Mouse (Mus musculus) ES-Bruce4 (cell line): Measurements from ENCODE around the gene Gramd1b. TPM values are rescaled to one million over a fixed set of nuclear protein-coding genes. Genes with fewer than 3 reads are reported as not detected.

ENCODE experiments used
- H3K27ac ChIP-seq: 2 replicates; pipeline ENCODE4 v1.5.1; 2012; ENCODE audit warnings: low read length, inconsistent platforms; ENCODE audit not compliant: insufficient read depth
- H3K27me3 ChIP-seq: 2 replicates; pipeline ENCODE4 v1.6.1; 2012; ENCODE audit warnings: mild to moderate bottlenecking, low read length, inconsistent platforms; ENCODE audit not compliant: control insufficient read depth, poor library complexity, insufficient read depth, severe bottlenecking
- H3K36me3 ChIP-seq: 2 replicates; pipeline ENCODE4 v1.6.1; 2012; ENCODE audit warnings: inconsistent platforms, mild to moderate bottlenecking, low read length, moderate library complexity; ENCODE audit not compliant: control insufficient read depth, poor library complexity, insufficient read depth, severe bottlenecking
- H3K4me1 ChIP-seq: one replicate; pipeline ENCODE4 v1.8.1; 2011; ENCODE audit warnings: low read length; ENCODE audit not compliant: control insufficient read depth, insufficient read depth
- H3K4me3 ChIP-seq: 2 replicates; pipeline ENCODE4 v1.5.1; 2011; ENCODE audit warnings: low read depth, mild to moderate bottlenecking, low read length
- H3K9ac ChIP-seq: 2 replicates; pipeline ENCODE4 v1.6.1; 2012; ENCODE audit warnings: low read depth, mild to moderate bottlenecking, inconsistent platforms; ENCODE audit not compliant: poor library complexity, severe bottlenecking
- H3K9me3 ChIP-seq: replicated peaks from 2 replicates; pipeline ENCODE4 v1.6.1; 2012; ENCODE audit warnings: mild to moderate bottlenecking, low read length, inconsistent platforms; ENCODE audit not compliant: control insufficient read depth, poor library complexity, insufficient read depth, severe bottlenecking
- CTCF ChIP-seq: IDR thresholded peaks from one replicate; pipeline ENCODE4 v1.8.1; 2011; ENCODE audit warnings: low read depth, low read length
- EP300 ChIP-seq: IDR thresholded peaks from 2 replicates; pipeline ENCODE4 v1.6.1; 2011; ENCODE audit warnings: low read depth, low read length; ENCODE audit not compliant: insufficient read depth
- POLR2A ChIP-seq: IDR thresholded peaks from one replicate; pipeline ENCODE4 v1.8.1; 2011; ENCODE audit warnings: low read length; ENCODE audit not compliant: insufficient read depth
- polyA plus RNA-seq: library from polyadenylated mRNA; stranded (reverse); fragments of >200 nt; gene quantifications from 2 replicates; pipeline ENCODE4 v1.2.4, GENCODE M21; 2011; ENCODE audit warnings: low read depth; ENCODE audit not compliant: missing spikeins, insufficient read depth, insufficient read length

Gene Gramd1b
- polyA plus RNA-seq, 1 experiment = 14.2 TPM

- Histone ChIP-seq H3K36me3 (no peaks in the 10 kb centered on the region), H3K4me1 (no peaks in the 10 kb centered on the region), H3K27ac (no peak overlapping the region)
Measured at GRCm38 (mm10) chr9:40374533-40374971, 156.6 kb downstream of the Gramd1b start.

GRCm38 (mm10) chr9:40374052-40374451 is 157.1 kb downstream of the Gramd1b start:
- Histone ChIP-seq H3K27ac (no peak overlapping the region), H3K27me3 (no peaks in the 10 kb centered on the region), H3K4me1 (no peaks in the 10 kb centered on the region), H3K9ac (no peak overlapping the region), H3K36me3 (no peaks in the 10 kb centered on the region), H3K4me3 (no peak overlapping the region), H3K9me3 (no peaks in the 10 kb centered on the region)
- TF ChIP-seq CTCF (no peak), EP300 (no peak), POLR2A (no peak)

More at GRCm38 (mm10) chr9:40374533-40374971, 156.6 kb downstream of the Gramd1b start:
- Histone ChIP-seq H3K27me3 (no peaks in the 10 kb centered on the region), H3K9me3 (no peaks in the 10 kb centered on the region), H3K9ac (no peak overlapping the region), H3K4me3 (no peak overlapping the region)
- TF ChIP-seq EP300 = no peak
- TF ChIP-seq POLR2A = no peak
- TF ChIP-seq CTCF = no peak

- Histone ChIP-seq H3K36me3 (no peaks in the 10 kb centered on the region), H3K4me3 (no peak overlapping the region), H3K27ac (no peak overlapping the region), H3K27me3 (no peaks in the 10 kb centered on the region), H3K9ac (no peak overlapping the region), H3K4me1 (no peaks in the 10 kb centered on the region), H3K9me3 (no peaks in the 10 kb centered on the region)
- TF ChIP-seq EP300 (no peak), POLR2A (no peak), CTCF (no peak)
Measured at GRCm38 (mm10) chr9:40370151-40370550, 161.0 kb downstream of the Gramd1b start.

DNA sequence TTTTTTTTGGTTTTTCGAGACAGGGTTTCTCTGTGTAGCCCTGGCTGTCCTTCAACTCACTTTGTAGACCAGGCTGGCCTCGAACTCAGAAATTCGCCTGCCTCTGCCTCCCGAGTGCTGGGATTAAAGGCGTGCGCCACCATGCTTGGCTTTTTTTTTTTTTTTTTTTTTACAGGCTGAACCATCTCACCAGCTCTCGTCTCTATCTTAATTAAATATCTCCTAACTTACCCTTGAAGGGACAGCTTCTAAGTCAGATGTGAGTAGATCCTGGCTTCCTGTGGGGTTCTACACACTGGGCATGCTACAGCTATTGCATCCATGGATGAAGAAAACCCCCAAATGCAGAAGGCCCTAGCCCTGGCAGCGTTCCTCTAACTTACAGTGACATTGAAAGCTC is 164.4 kb downstream of the Gramd1b start:
- H3K4me3 ChIP-seq = no peak overlapping the region
- TF ChIP-seq CTCF (no peak), POLR2A (no peak), EP300 (no peak)
- no peaks in the 10 kb centered on the region for H3K36me3 ChIP-seq
- H3K9ac ChIP-seq = no peak overlapping the region
- H3K27ac ChIP-seq = no peak overlapping the region
- H3K9me3 ChIP-seq = no peaks in the 10 kb centered on the region
- H3K4me1 ChIP-seq = no peaks in the 10 kb centered on the region
- H3K27me3 ChIP-seq = no peaks in the 10 kb centered on the region

- H3K9ac ChIP-seq = no peak overlapping the region
- no peaks in the 10 kb centered on the region for H3K36me3 ChIP-seq
- no peaks in the 10 kb centered on the region for H3K9me3 ChIP-seq
- H3K4me3 ChIP-seq = no peak overlapping the region
- no peak overlapping the region for H3K27ac ChIP-seq
- H3K27me3 ChIP-seq = no peaks in the 10 kb centered on the region
- no peaks in the 10 kb centered on the region for H3K4me1 ChIP-seq
- TF ChIP-seq EP300 (no peak), POLR2A (no peak), CTCF (no peak)
Measured at GRCm38 (mm10) chr9:40364312-40364711, 166.9 kb downstream of the Gramd1b start.

- no peaks in the 10 kb centered on the region for H3K9me3 ChIP-seq
- no peaks in the 10 kb centered on the region for H3K36me3 ChIP-seq
- H3K4me1 ChIP-seq = no peaks in the 10 kb centered on the region
- H3K9ac ChIP-seq = no peak overlapping the region
- no peak overlapping the region for H3K4me3 ChIP-seq
- no peak for TF ChIP-seq CTCF
- no peak for TF ChIP-seq EP300
- no peak for TF ChIP-seq POLR2A
- no peaks in the 10 kb centered on the region for H3K27me3 ChIP-seq
- no peak overlapping the region for H3K27ac ChIP-seq
Measured at GRCm38 (mm10) chr9:40361970-40362369, 169.2 kb downstream of the Gramd1b start.
